Mouse (Mus musculus) retina, adult 2 months (tissue): ENCODE results near the gene Ssbp2.

Experiments
- DNase-seq: peaks from one replicate; pipeline ENCODE4 v3.0.0-alpha.2; 2012; ENCODE audit warnings: low read depth, low spot score

Ssbp2 gene

GRCm38 (mm10) chr13:91631291-91631799 is 171.3 kb downstream of the Ssbp2 start:
- DNase-seq = no peak

GRCm38 (mm10) chr13:91634123-91634522 is 174.0 kb downstream of the Ssbp2 start:
- no peak for DNase-seq

GRCm38 (mm10) chr13:91635957-91636356 is 175.9 kb downstream of the Ssbp2 start:
- no peak for DNase-seq

GRCm38 (mm10) chr13:91636814-91637213 is 176.7 kb downstream of the Ssbp2 start:
- peak; percentile 65 for DNase-seq

- DNase-seq = no peak
These were observed 178.8 kb downstream of the Ssbp2 start for GRCm38 (mm10) chr13:91638836-91639235.

- no peak for DNase-seq
These were observed 180.1 kb downstream of the Ssbp2 start for GRCm38 (mm10) chr13:91640219-91640618.

- peak; percentile 56 for DNase-seq
These were observed 188.2 kb downstream of the Ssbp2 start for GRCm38 (mm10) chr13:91648240-91648639.

- no peak for DNase-seq
These were observed 189.8 kb downstream of the Ssbp2 start for GRCm38 (mm10) chr13:91649926-91650325.

- no peak for DNase-seq
These were observed 201.1 kb downstream of the Ssbp2 start for GRCm38 (mm10) chr13:91661068-91661795.

- DNase-seq = no peak
These were observed 202.7 kb downstream of the Ssbp2 start for GRCm38 (mm10) chr13:91662751-91663150.

- no peak for DNase-seq
These were observed 213.2 kb downstream of the Ssbp2 start for GRCm38 (mm10) chr13:91673241-91673640.

- no peak for DNase-seq
These were observed 220.8 kb downstream of the Ssbp2 start for GRCm38 (mm10) chr13:91680764-91681437.

GRCm38 (mm10) chr13:91681474-91681873 is 221.4 kb downstream of the Ssbp2 start:
- no peak for DNase-seq

GRCm38 (mm10) chr13:91690118-91690517 is 230.0 kb downstream of the Ssbp2 start:
- DNase-seq = no peak

- no peak for DNase-seq
These were observed 233.5 kb downstream of the Ssbp2 start for GRCm38 (mm10) chr13:91693615-91694014.

GRCm38 (mm10) chr13:91695406-91695805 is 235.3 kb downstream of the Ssbp2 start:
- no peak for DNase-seq

GRCm38 (mm10) chr13:91696109-91696645 is 236.1 kb downstream of the Ssbp2 start:
- no peak for DNase-seq

- DNase-seq = peak; percentile 41
These were observed 236.9 kb downstream of the Ssbp2 start for GRCm38 (mm10) chr13:91697011-91697410.

GRCm38 (mm10) chr13:91702337-91702736 is 242.3 kb downstream of the Ssbp2 start:
- DNase-seq = no peak

GRCm38 (mm10) chr13:91719487-91719886 is 259.4 kb downstream of the Ssbp2 start:
- DNase-seq = no peak

- DNase-seq = no peak
These were observed 263.1 kb downstream of the Ssbp2 start for GRCm38 (mm10) chr13:91723108-91723735.

GRCm38 (mm10) chr13:91723736-91724119 is 263.6 kb downstream of the Ssbp2 start:
- no peak for DNase-seq
